Mouse (Mus musculus): ENCODE data around the gene Heatr5a. TPM values are rescaled to one million over a fixed set of nuclear protein-coding genes. Genes with fewer than 3 reads are reported as not detected.

Gene Heatr5a
- polyA plus RNA-seq, 1 experiment = 18.6 TPM

DNA sequence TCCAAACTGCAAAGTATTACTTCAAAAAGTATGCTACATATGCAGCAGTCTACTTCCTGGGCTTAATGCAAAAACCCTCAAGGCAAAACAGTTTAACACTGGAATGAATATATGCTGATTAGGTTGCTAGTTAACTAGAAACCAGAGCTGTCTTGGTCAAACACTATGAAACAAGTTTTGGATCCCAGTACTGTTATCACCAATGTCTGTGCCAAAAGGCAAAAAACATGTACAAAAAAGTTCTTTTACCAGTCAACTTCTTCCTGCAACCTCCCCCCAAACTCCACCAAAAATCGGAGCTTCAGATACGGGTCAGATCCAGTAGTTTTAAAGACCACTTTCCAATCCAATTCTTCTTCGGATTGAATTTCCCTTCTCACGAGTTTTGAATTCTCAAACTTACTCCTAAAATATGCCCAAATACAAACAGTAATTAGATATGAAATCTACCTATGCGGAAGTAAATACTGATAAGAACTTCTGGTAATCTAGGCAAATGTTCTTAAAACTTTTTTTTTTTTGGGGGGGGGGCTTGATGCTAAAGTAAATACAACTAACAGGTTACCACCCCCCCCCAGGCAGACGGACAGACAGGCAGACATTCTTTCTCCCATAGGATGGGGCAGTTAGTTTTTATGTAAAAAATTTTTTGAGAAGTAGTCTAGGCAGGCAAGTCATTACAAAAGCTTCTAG, 143.0 kb downstream of the Heatr5a start:
- DNase-seq (ENCODE audit: low read depth) = no peak

More for the DNA sequence above, 143.0 kb downstream of the Heatr5a start:
- TF ChIP-seq CTCF (IDR thresholded peaks at IDR 0.05; ENCODE audit: borderline replicate concordance, extremely low read depth, insufficient read depth, insufficient read length) (no peak), POLR2A (IDR thresholded peaks at IDR 0.05; ENCODE audit: borderline replicate concordance, extremely low read depth, insufficient read depth, insufficient read length, poor library complexity, severe bottlenecking) (no peak)

Other genes starting within 250 kb of the Heatr5a start
- gene Hectd1, start 141.8 kb downstream of the Heatr5a start, polyA plus RNA-seq (2012; rRNA removed) = 32.4 and 44.4 TPM in 2 replicates
- 10.3 and 13.5 TPM in 2 replicates for gene Dtd2, start 35.2 kb upstream of the Heatr5a start, polyA plus RNA-seq (2012; rRNA removed)
- gene Gpr33, start 56.7 kb upstream of the Heatr5a start, polyA plus RNA-seq (2012; rRNA removed) = not detected in 2 replicates
- 3.8 and 4.4 TPM in 2 replicates for gene Nubpl, start 126.4 kb upstream of the Heatr5a start, polyA plus RNA-seq (2012; rRNA removed)